Mouse (Mus musculus): ENCODE measurements around the gene Myod1. TPM values are rescaled to one million over a fixed set of nuclear protein-coding genes. Genes with fewer than 3 reads are reported as not detected.
A peak's percentile ranks its signal among the peaks of the same experiment; 100 is the strongest.

Gene Myod1
- 0.10 and 0.25 TPM in 2 replicates for polyA plus RNA-seq (2012; rRNA removed)

DNA sequence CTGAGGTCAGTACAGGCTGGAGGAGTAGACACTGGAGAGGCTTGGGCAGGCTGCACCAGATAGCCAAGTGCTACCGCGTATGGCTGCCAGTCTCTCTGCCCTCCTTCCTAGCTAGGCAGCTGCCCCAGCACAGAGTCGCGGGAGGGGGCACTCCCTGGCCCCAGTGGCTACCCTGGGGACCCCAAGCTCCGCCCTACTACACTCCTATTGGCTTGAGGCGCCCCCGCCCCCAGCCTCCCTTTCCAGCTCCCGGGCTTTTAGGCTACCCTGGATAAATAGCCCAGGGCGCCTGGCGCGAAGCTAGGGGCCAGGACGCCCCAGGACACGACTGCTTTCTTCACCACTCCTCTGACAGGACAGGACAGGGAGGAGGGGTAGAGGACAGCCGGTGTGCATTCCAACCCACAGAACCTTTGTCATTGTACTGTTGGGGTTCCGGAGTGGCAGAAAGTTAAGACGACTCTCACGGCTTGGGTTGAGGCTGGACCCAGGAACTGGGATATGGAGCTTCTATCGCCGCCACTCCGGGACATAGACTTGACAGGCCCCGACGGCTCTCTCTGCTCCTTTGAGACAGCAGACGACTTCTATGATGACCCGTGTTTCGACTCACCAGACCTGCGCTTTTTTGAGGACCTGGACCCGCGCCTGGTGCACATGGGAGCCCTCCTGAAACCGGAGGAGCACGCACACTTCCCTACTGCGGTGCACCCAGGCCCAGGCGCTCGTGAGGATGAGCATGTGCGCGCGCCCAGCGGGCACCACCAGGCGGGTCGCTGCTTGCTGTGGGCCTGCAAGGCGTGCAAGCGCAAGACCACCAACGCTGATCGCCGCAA, at the start of gene Myod1:
Gene Myod1, plus strand, starts transcription at position 303 of the 836 bp plus-strand sequence.
- TF ChIP-seq POLR2A (IDR thresholded peaks at IDR 0.05; ENCODE audit: extremely low read depth, insufficient read depth, low read length) (no peak), CTCF (IDR thresholded peaks at IDR 0.05; ENCODE audit: extremely low read depth, insufficient read depth, low read length) (no peak)
- no peaks in the 10 kb centered on the region for H3K4me1 ChIP-seq (ENCODE audit: control insufficient read depth, insufficient read depth, low read length)
- no peak within 1 kb of the TSS for H3K4me3 ChIP-seq (ENCODE audit: insufficient read depth, low read length)
- no peak within 1 kb of the TSS for H3K27ac ChIP-seq (ENCODE audit: insufficient read depth, low read length)

DNA sequence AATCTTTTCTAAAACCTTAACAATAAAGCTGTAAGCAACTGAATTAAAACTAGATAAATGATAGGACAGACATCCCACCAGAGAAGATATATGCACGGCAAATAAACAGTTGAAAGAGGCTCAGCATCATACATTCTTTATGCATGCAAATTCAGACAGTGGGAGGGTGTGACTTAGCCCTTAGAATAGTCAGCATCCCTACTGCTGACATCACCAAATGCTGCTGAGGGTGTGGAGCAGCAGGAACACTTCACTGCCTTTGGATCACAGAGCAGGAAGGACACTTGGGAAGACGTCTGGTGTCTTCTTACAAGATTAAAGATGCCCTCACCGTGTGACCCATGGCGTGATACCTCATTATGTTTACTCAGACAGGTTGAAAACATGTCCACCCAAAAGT, 48.4 kb upstream of the Myod1 start:
- Histone ChIP-seq H3K4me3 (ENCODE audit: insufficient read depth, low read length) (no peak overlapping the region), H3K27ac (ENCODE audit: insufficient read depth, low read length) (no peak overlapping the region), H3K4me1 (ENCODE audit: control insufficient read depth, insufficient read depth, low read length) (no peaks in the 10 kb centered on the region)
- TF ChIP-seq POLR2A (IDR thresholded peaks at IDR 0.05; ENCODE audit: extremely low read depth, insufficient read depth, low read length) (peak; percentile 41; the same call in 1 of the 2 replicates), CTCF (IDR thresholded peaks at IDR 0.05; ENCODE audit: extremely low read depth, insufficient read depth, low read length) (no peak)

DNA sequence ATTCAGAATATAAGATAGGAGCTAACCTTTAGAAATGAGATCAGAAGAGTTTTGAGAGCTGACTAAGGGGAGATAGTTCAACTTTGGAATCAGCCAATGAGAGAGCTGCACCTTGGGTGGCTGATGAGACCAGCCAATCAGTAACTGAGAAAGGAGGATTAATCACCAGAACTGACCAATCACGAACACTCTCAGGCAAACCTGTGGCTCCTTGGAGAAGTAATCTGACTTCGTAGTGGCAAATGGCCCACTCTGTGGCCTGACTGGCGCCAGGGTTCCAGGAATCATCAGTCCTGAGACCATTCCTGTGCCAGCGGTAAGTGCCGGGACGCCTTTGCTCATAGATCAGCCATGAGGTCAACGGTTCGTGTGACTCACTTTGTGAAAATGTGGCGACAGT, 38.9 kb upstream of the Myod1 start:
- Histone ChIP-seq H3K4me1 (ENCODE audit: control insufficient read depth, insufficient read depth, low read length) (peaks cover 2% of the 10 kb centered on the region; the same call in 1 of the 2 replicates), H3K27ac (ENCODE audit: insufficient read depth, low read length) (no peak overlapping the region), H3K4me3 (ENCODE audit: insufficient read depth, low read length) (no peak overlapping the region)
- TF ChIP-seq CTCF (IDR thresholded peaks at IDR 0.05; ENCODE audit: extremely low read depth, insufficient read depth, low read length) = no peak
- TF ChIP-seq POLR2A (IDR thresholded peaks at IDR 0.05; ENCODE audit: extremely low read depth, insufficient read depth, low read length) = no peak

DNA sequence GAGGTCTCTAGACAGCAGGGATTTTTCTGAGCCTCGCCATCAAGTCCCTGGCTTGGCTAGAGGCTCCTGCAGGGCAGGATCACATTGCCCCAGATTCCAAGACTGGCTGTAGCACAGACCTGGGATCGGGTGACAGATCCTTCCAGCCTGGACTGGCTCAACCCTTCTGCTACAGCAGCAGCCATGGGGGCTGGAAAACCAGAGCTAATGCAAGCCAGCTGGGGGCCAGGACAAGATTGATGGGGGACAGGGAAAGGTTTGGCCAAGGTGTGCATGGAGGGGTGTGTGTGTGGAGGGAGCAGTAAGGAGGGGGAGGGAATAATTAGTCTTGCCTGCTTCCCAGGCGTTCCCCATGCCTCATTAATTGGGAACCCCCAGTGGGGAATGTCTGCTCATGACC, 36.5 kb upstream of the Myod1 start:
- peaks cover 3% of the 10 kb centered on the region for H3K4me1 ChIP-seq (ENCODE audit: control insufficient read depth, insufficient read depth, low read length)
- H3K27ac ChIP-seq (ENCODE audit: insufficient read depth, low read length) = no peak overlapping the region
- TF ChIP-seq POLR2A (IDR thresholded peaks at IDR 0.05; ENCODE audit: extremely low read depth, insufficient read depth, low read length) = no peak
- TF ChIP-seq CTCF (IDR thresholded peaks at IDR 0.05; ENCODE audit: extremely low read depth, insufficient read depth, low read length) = no peak

GRCm38 (mm10) chr7:46340295-46340694, 36.0 kb upstream of the Myod1 start:
- TF ChIP-seq CTCF (IDR thresholded peaks at IDR 0.05; ENCODE audit: extremely low read depth, insufficient read depth, low read length) = no peak
- TF ChIP-seq POLR2A (IDR thresholded peaks at IDR 0.05; ENCODE audit: extremely low read depth, insufficient read depth, low read length) = no peak
- H3K27ac ChIP-seq (ENCODE audit: insufficient read depth, low read length) = no peak overlapping the region
- no peak overlapping the region for H3K4me3 ChIP-seq (ENCODE audit: insufficient read depth, low read length)
- peaks cover 3% of the 10 kb centered on the region for H3K4me1 ChIP-seq (ENCODE audit: control insufficient read depth, insufficient read depth, low read length)

More for the DNA sequence above, 36.5 kb upstream of the Myod1 start:
- H3K4me3 ChIP-seq (ENCODE audit: insufficient read depth, low read length) = no peak overlapping the region

GRCm38 (mm10) chr7:46341471-46341870, 34.8 kb upstream of the Myod1 start:
- no peak for TF ChIP-seq CTCF (IDR thresholded peaks at IDR 0.05; ENCODE audit: extremely low read depth, insufficient read depth, low read length)
- TF ChIP-seq POLR2A (IDR thresholded peaks at IDR 0.05; ENCODE audit: extremely low read depth, insufficient read depth, low read length) = no peak
- Histone ChIP-seq H3K4me1 (ENCODE audit: control insufficient read depth, insufficient read depth, low read length) (peaks cover 3% of the 10 kb centered on the region), H3K27ac (ENCODE audit: insufficient read depth, low read length) (no peak overlapping the region), H3K4me3 (ENCODE audit: insufficient read depth, low read length) (no peak overlapping the region)

DNA sequence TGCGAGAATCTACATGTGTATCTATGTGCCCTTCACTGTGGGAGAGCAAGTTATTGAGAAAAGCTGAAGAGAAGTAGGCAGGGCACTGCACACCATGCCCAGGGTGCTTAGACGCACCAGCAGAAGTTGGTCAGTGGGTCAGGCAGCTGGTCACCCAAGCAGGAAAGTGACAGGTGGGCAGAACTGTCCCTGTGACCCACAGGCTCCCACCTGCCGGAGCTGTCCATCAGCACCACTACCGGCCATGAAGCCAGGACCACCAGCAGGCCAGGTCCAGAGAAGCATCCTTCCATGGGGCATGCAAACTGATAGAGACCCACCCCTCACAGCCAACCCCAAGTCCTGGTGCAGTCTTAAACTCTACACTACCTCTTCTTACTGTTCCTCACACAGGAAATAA, 28.6 kb upstream of the Myod1 start:
- Histone ChIP-seq H3K27ac (ENCODE audit: insufficient read depth, low read length) (no peak overlapping the region), H3K4me1 (ENCODE audit: control insufficient read depth, insufficient read depth, low read length) (peaks cover under 1% of the 10 kb centered on the region)
- TF ChIP-seq CTCF (IDR thresholded peaks at IDR 0.05; ENCODE audit: extremely low read depth, insufficient read depth, low read length) = no peak

GRCm38 (mm10) chr7:46348813-46349212, 27.5 kb upstream of the Myod1 start:
- Histone ChIP-seq H3K4me3 (ENCODE audit: insufficient read depth, low read length) (no peak overlapping the region), H3K4me1 (ENCODE audit: control insufficient read depth, insufficient read depth, low read length) (no peaks in the 10 kb centered on the region), H3K27ac (ENCODE audit: insufficient read depth, low read length) (no peak overlapping the region)
- TF ChIP-seq POLR2A (IDR thresholded peaks at IDR 0.05; ENCODE audit: extremely low read depth, insufficient read depth, low read length) = no peak
- TF ChIP-seq CTCF (IDR thresholded peaks at IDR 0.05; ENCODE audit: extremely low read depth, insufficient read depth, low read length) = no peak

More for the DNA sequence above, 28.6 kb upstream of the Myod1 start:
- H3K4me3 ChIP-seq (ENCODE audit: insufficient read depth, low read length) = no peak overlapping the region

GRCm38 (mm10) chr7:46350119-46350702, 26.1 kb upstream of the Myod1 start:
- no peaks in the 10 kb centered on the region for H3K4me1 ChIP-seq (ENCODE audit: control insufficient read depth, insufficient read depth, low read length)
- TF ChIP-seq POLR2A (IDR thresholded peaks at IDR 0.05; ENCODE audit: extremely low read depth, insufficient read depth, low read length) (no peak), CTCF (IDR thresholded peaks at IDR 0.05; ENCODE audit: extremely low read depth, insufficient read depth, low read length) (no peak)

GRCm38 (mm10) chr7:46352748-46353147, 23.5 kb upstream of the Myod1 start:
- TF ChIP-seq CTCF (IDR thresholded peaks at IDR 0.05; ENCODE audit: extremely low read depth, insufficient read depth, low read length) (no peak), POLR2A (IDR thresholded peaks at IDR 0.05; ENCODE audit: extremely low read depth, insufficient read depth, low read length) (no peak)
- H3K27ac ChIP-seq (ENCODE audit: insufficient read depth, low read length) = no peak overlapping the region
- H3K4me3 ChIP-seq (ENCODE audit: insufficient read depth, low read length) = no peak overlapping the region
- H3K4me1 ChIP-seq (ENCODE audit: control insufficient read depth, insufficient read depth, low read length) = no peaks in the 10 kb centered on the region

More at GRCm38 (mm10) chr7:46350119-46350702, 26.1 kb upstream of the Myod1 start:
- Histone ChIP-seq H3K27ac (ENCODE audit: insufficient read depth, low read length) (no peak overlapping the region), H3K4me3 (ENCODE audit: insufficient read depth, low read length) (no peak overlapping the region)

Measured in cortical plate, adult 2 months (tissue).